Mouse (Mus musculus) forebrain, embryonic 16.5 days (tissue): ENCODE data around the gene Gm20388. TPM values are rescaled to one million over a fixed set of nuclear protein-coding genes. Genes with fewer than 3 reads are reported as not detected.
"Not testable (repeated sequence)": the region's sequence is repeated elsewhere in the genome, so short reads cannot be mapped to it uniquely, and the experiment has no call there.

ENCODE experiments used
- ATAC-seq: fragments of 200-750 bp; cut with Nextera tagmentation; 2 replicates; pipeline ENCODE4 v1.8.0; 2017; ENCODE audit warnings: mild to moderate bottlenecking, moderate library complexity
- H3K27ac ChIP-seq: fragments of 300-500 bp; sonication (generic); 2 replicates; pipeline ENCODE4 v1.5.1; 2014; ENCODE audit warnings: low read length, control low read depth
- H3K27me3 ChIP-seq: fragments of 300-500 bp; sonication (generic); replicated peaks from 2 replicates; pipeline ENCODE4 v1.6.1; 2014; ENCODE audit warnings: low read length; ENCODE audit not compliant: control insufficient read depth, insufficient read depth
- H3K36me3 ChIP-seq: fragments of 300-500 bp; sonication (generic); 2 replicates; pipeline ENCODE4 v1.6.1; 2014; ENCODE audit not compliant: control insufficient read depth, insufficient read depth
- H3K4me1 ChIP-seq: fragments of 300-500 bp; sonication (generic); replicated peaks from 2 replicates; pipeline ENCODE4 v1.6.1; 2014; ENCODE audit warnings: low read length; ENCODE audit not compliant: control insufficient read depth, insufficient read depth
- H3K4me2 ChIP-seq: fragments of 300-500 bp; sonication (generic); 2 replicates; pipeline ENCODE4 v1.6.1; 2014; ENCODE audit warnings: mild to moderate bottlenecking, low read length, control low read depth
- H3K4me3 ChIP-seq: fragments of 300-500 bp; sonication (generic); replicated peaks from 2 replicates; pipeline ENCODE4 v1.5.1; 2014; ENCODE audit warnings: mild to moderate bottlenecking, low read length, control low read depth
- H3K9ac ChIP-seq: fragments of 300-500 bp; sonication (generic); replicated peaks from 2 replicates; pipeline ENCODE4 v1.6.1; 2014; ENCODE audit warnings: low read depth, low read length, control low read depth
- H3K9me3 ChIP-seq: fragments of 300-500 bp; sonication (generic); 2 replicates; pipeline ENCODE4 v1.6.1; 2016; ENCODE audit warnings: low read length; ENCODE audit not compliant: control insufficient read depth
- WGBS: fragments of 180-500 bp; shearing (Covaris S2); extraction: QIAGEN DNeasy Blood & Tissue Kit; methylation state at CpG from one replicate; pipeline ENCODE4 v1.1.7; 2014; 5-methylcytosine and 5-hydroxymethylcytosine counted together
- polyA plus RNA-seq: library from polyadenylated mRNA; unstranded; fragments of >200 nt; fragmentation: Nextera tagmentation; extraction: Ambion mirVana; gene quantifications from 2 replicates; pipeline ENCODE4 v1.2.1, GENCODE M21; 2015

Gene Gm20388
- polyA plus RNA-seq, 1 experiment from 2014 or later: 4.7 TPM

DNA sequence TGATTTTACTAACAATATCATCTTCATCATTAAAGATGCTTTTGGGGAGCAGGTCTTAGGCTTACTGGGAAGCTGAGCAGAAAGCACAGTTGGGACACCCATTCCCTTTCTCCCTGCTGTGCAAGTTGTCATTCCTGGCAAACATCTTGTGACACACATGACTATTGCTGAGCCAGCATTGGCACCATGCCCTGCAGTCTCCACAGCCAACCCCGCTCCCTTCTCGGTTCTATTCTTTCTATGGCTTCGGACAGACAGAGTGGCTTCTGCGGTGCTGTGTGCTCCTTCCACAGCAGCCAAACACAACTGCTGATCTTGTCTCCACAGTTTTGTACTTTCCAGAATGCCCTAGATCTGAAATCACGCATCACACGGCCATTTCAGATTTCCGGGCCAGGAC is 1397.1 kb downstream of the Gm20388 start:
- H3K27me3 ChIP-seq: no peaks in the 10 kb centered on the region
- no peaks in the 10 kb centered on the region for H3K9me3 ChIP-seq
- no peak overlapping the region for H3K9ac ChIP-seq
- no peak overlapping the region for H3K27ac ChIP-seq
- ATAC-seq: no peak
- peaks cover 5% of the 10 kb centered on the region for H3K4me1 ChIP-seq
- 58% methylated on average over 7 of the region's 7 CpGs for WGBS
- H3K36me3 ChIP-seq: no peaks in the 10 kb centered on the region
- H3K4me2 ChIP-seq: no peak overlapping the region
- H3K4me3 ChIP-seq: no peak overlapping the region

DNA sequence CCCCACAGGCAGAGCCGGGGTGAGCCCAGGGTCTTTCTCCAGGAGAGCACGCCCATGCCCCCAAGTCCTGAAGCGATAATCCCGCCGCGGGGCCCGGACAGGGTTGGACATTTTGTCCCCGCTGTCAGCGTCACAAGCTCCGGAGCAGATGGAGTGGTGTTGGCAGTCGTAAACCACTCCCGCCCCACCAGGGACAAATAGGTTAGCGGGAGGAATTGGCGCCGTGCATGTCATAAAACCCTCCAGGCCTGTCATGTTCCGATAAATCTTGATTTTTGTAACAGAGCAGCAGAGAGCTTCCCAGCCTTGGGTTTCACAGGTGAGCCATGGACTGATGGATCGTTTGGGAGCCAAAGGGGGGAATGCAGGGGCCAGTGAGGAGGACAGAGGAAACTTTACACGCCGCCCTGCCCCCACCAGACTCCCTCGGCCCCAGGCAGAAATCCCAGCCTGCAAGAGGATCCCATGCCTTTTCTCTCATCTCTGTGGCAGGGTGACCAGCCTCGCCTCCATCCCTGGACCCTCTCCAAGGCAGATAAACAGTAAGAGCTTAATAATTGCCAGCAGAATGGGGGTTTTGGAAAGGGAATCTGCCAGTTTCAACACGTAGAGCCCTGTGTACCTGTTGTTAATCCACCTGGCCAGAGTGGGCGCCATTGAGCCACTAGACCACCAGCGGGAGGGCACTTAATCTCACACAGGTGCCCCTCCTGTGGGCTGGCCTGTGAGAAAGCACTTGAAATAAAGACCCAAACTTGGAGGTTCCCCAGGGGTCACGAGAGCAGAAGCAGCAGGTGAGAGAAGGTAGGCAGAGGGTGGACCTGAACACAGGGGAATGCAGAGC is 1400.6 kb downstream of the Gm20388 start:
- no peak overlapping the region for H3K4me3 ChIP-seq
- peaks cover 5% of the 10 kb centered on the region for H3K4me1 ChIP-seq
- ATAC-seq: 0 out of 2 replicates have a peak, but pooled peaks have one; percentile 26
- no peaks in the 10 kb centered on the region for H3K36me3 ChIP-seq
- H3K27ac ChIP-seq: 0 out of 2 replicates have a peak overlapping the region, but pooled peaks have one; percentile 13
- peak overlapping the region; percentile 16 for H3K4me2 ChIP-seq
- no peaks in the 10 kb centered on the region for H3K9me3 ChIP-seq
- WGBS: 34% methylated on average over 25 of the region's 25 CpGs
- peak overlapping the region; percentile 41 for H3K9ac ChIP-seq
- no peaks in the 10 kb centered on the region for H3K27me3 ChIP-seq

GRCm38 (mm10) chr8:121313458-121313857 is 1402.8 kb downstream of the Gm20388 start:
- WGBS: 69% methylated on average over 6 of the region's 6 CpGs

DNA sequence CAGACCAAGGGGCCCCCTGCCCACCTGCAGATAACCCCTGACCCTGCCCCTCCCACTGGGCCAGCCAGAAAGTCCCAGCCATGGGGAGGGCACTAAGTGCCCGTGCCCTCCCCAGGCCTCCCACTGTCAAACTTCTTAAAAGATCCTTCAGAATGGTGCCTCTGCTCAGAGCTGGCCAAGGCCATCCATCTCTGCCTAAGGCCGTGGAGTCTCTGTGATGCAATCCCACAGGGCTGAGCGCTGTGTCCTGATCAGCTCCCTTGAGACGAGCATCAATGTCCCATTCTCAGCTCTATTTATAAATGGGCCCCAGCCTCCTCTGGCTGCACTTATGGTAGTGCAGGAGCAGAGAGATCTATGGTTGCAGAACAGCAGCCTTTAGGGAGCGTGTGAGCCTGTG is 1403.4 kb downstream of the Gm20388 start:
- H3K4me2 ChIP-seq: no peak overlapping the region
- ATAC-seq: no peak
- H3K9ac ChIP-seq: no peak overlapping the region
- H3K27me3 ChIP-seq: no peaks in the 10 kb centered on the region
- H3K4me1 ChIP-seq: peaks cover 5% of the 10 kb centered on the region
- no peaks in the 10 kb centered on the region for H3K36me3 ChIP-seq
- H3K9me3 ChIP-seq: no peaks in the 10 kb centered on the region
- WGBS: 76% methylated on average over 5 of the region's 5 CpGs
- H3K4me3 ChIP-seq: no peak overlapping the region
- no peak overlapping the region for H3K27ac ChIP-seq

More at GRCm38 (mm10) chr8:121313458-121313857, 1402.8 kb downstream of the Gm20388 start:
- no peaks in the 10 kb centered on the region for H3K9me3 ChIP-seq
- H3K4me1 ChIP-seq: peaks cover 5% of the 10 kb centered on the region
- no peak overlapping the region for H3K27ac ChIP-seq
- H3K4me2 ChIP-seq: no peak overlapping the region
- no peak overlapping the region for H3K4me3 ChIP-seq
- ATAC-seq: no peak
- H3K36me3 ChIP-seq: no peaks in the 10 kb centered on the region
- no peaks in the 10 kb centered on the region for H3K27me3 ChIP-seq
- H3K9ac ChIP-seq: no peak overlapping the region

GRCm38 (mm10) chr8:121315569-121315968 is 1404.9 kb downstream of the Gm20388 start:
- no peak for ATAC-seq
- H3K9ac ChIP-seq: no peak overlapping the region
- H3K4me3 ChIP-seq: no peak overlapping the region
- no peak overlapping the region for H3K4me2 ChIP-seq
- no peaks in the 10 kb centered on the region for H3K27me3 ChIP-seq
- 78% methylated on average over 3 of the region's 3 CpGs for WGBS
- H3K36me3 ChIP-seq: no peaks in the 10 kb centered on the region
- H3K4me1 ChIP-seq: peaks cover 5% of the 10 kb centered on the region
- no peak overlapping the region for H3K27ac ChIP-seq
- no peaks in the 10 kb centered on the region for H3K9me3 ChIP-seq

DNA sequence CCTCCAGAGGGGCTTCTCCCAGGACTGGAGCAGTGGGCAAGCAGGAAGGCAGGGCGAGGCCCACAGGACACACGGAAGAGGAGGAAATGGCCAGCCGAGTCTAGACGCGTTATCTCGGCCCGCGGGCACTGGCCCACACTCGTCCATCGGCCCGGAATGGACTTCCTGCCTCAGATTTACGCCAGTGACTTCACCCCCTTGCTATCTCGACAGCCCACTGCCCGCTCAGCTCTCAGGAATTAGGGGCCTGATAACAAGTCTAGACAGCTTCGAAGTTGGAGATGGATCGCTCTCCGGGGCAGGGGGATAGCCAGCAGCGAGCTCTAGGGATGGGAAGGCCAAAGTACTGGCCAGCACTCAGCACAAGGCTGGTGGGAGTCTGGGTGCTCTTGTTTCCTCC is 1405.4 kb downstream of the Gm20388 start:
- no peaks in the 10 kb centered on the region for H3K27me3 ChIP-seq
- 87% methylated on average over 18 of the region's 18 CpGs for WGBS

DNA sequence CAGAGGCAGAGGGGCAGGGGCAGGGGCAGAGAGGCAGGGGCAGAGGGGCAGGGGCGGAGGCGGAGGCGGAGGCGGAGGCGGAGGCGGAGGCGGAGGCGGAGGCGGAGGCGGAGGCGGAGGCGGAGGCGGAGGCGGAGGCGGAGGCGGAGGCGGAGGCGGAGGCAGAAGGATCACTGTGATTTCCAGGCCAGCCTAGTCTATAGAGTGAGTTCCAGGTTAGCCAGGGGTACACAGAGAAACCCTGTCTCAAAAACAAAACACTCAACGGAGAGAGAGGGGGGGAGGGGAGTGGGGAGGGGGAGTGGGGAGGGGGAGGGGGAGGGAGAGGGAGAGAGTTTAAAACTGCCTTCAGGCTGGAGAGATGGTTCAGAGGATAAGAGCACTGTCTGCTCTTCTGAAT is 1408.1 kb downstream of the Gm20388 start:
- not testable (repeated sequence) for H3K4me1 ChIP-seq, H3K9me3 ChIP-seq, H3K27me3 ChIP-seq, H3K27ac ChIP-seq, H3K36me3 ChIP-seq, H3K4me3 ChIP-seq, ATAC-seq, H3K9ac ChIP-seq, H3K4me2 ChIP-seq
- no CpG with 5 or more reads among the region's 19 CpGs for WGBS

More for the DNA sequence above, 1405.4 kb downstream of the Gm20388 start:
- Histone ChIP-seq H3K27ac (no peak overlapping the region), H3K4me2 (no peak overlapping the region), H3K4me1 (peaks cover 2% of the 10 kb centered on the region), H3K9ac (no peak overlapping the region), H3K9me3 (no peaks in the 10 kb centered on the region), H3K4me3 (no peak overlapping the region), H3K36me3 (no peaks in the 10 kb centered on the region)
- no peak for ATAC-seq

DNA sequence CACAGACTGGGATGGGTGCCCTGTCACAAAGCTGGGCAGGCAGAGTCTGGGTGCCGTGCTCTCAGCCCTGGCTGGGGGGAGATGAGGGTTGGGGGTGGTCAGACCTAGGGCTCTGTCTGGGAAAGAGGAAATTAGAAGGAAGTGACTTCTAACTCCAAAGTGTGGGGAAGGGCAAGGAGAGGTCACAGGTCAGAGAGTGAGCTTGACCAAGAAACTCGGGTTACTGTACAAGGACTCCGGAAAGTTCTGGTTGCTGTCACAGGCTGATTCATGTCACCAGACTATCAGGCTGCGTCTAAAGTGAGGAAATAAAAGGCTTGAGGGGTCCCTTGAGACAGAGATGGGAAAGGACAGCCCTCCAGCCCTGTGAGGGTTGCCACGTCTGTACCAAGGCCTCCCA is 1408.8 kb downstream of the Gm20388 start:
- H3K27me3 ChIP-seq: no peaks in the 10 kb centered on the region
- no peaks in the 10 kb centered on the region for H3K4me1 ChIP-seq
- H3K27ac ChIP-seq: no peak overlapping the region
- 81% methylated on average over 5 of the region's 5 CpGs for WGBS
- ATAC-seq: no peak
- no peak overlapping the region for H3K9ac ChIP-seq
- no peak overlapping the region for H3K4me3 ChIP-seq
- no peak overlapping the region for H3K4me2 ChIP-seq
- H3K9me3 ChIP-seq: no peaks in the 10 kb centered on the region
- H3K36me3 ChIP-seq: no peaks in the 10 kb centered on the region

DNA sequence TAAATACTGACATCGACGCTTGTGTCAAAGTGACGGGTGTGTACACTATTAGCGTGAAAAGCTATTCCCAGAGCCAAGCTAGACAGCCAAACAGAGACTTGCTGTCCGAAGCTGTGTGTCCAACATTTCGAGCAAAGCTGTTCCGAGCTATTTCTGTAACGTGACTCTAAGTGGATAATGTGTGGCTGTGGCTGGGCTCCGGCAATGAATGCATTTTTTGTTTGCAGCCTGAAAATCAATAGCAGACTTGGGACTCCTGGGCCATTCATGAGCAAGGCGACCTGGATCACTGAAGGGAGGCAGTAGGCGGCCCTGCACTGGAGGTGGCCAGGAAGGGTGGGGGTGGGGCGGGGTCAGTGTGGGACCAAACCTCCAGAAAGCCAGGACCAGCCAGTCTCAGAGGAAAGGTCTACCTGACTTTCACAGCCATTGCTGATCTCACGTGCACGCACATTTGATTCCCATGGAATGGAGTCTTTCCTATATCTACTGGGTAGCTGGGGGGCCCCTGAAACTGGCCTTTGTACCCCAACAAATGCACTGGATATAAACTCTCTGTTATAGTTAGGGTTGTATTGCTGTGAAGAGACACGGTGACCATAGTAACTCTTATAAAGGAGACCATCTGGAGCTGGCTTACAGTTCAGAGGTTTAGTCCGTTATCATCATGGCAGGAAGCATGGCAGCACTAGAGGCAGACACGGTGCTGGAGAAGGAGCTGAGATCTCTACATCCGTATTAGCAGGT is 1415.7 kb downstream of the Gm20388 start:
- no peak overlapping the region for H3K9ac ChIP-seq
- H3K27me3 ChIP-seq: no peaks in the 10 kb centered on the region
- H3K36me3 ChIP-seq: no peaks in the 10 kb centered on the region
- no peak overlapping the region for H3K4me3 ChIP-seq
- H3K27ac ChIP-seq: no peak overlapping the region
- ATAC-seq: no peak
- H3K4me2 ChIP-seq: no peak overlapping the region
- H3K4me1 ChIP-seq: peaks cover 4% of the 10 kb centered on the region; the same call in 1 of the 2 replicates
- no peaks in the 10 kb centered on the region for H3K9me3 ChIP-seq
- WGBS: 40% methylated on average over 18 of the region's 18 CpGs
